Mouse (Mus musculus): ENCODE results near the gene Asic4. TPM values are rescaled to one million over a fixed set of nuclear protein-coding genes. Genes with fewer than 3 reads are reported as not detected.
A peak's percentile ranks its signal among the peaks of the same experiment; 100 is the strongest.

The Asic4 gene
- total RNA-seq (2014; rRNA removed) (180 and 188 TPM in 2 replicates), polyA plus RNA-seq (2015; fragmentation: Nextera tagmentation; extraction: Ambion mirVana) (54.8 and 60.0 TPM in 2 replicates)

DNA sequence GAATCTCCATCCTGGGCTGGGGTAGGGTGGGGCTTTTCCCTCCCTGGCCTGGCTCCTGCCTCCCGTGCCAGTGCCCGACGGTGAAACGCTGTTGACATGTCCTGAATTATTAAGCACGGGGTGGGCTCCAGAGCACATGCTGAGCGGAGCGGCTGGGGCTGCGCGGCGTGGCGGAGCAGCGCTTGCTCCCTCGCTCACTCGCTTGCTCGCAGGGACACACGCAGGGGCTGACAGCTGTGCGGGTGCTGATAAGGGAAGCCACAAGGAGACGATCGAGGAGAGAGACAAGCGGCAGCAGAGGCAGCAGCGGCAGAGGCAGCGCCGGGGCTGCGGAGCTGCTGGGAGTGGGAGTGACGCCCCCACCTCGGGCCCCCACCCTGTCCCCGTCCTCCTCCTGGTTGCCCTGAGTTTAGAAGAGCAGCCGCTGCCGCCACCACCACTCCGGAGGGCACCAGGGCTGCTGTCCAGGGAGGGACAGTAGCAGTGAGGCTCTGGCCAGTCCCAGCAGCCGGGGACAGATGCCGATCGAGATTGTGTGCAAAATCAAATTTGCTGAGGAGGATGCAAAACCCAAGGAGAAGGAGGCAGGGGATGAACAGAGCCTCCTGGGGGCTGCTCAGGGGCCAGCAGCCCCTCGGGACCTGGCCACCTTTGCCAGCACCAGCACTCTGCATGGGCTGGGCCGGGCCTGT, at the start of gene Asic4:
Gene Asic4, plus strand, starts transcription at position 123 of the 692 bp plus-strand sequence.
- no peaks in the 10 kb centered on the region for H3K36me3 ChIP-seq (ENCODE audit: insufficient read depth, low read length)
- no peaks in the 10 kb centered on the region for H3K9me3 ChIP-seq (ENCODE audit: low read length)
- ATAC-seq (ENCODE audit: low FRiP score) (0 out of 2 replicates have a peak, but pooled peaks have one; percentile 10), DNase-seq (ENCODE audit: low spot score) (no peak)
- no peak for TF ChIP-seq CTCF (IDR thresholded peaks at IDR 0.05)
- H3K4me2 ChIP-seq (ENCODE audit: low read depth, low read length, poor library complexity, severe bottlenecking): peak within 1 kb of the TSS; percentile 78
- peak within 1 kb of the TSS; percentile 71 for H3K27ac ChIP-seq (ENCODE audit: low read depth, low read length)
- WGBS: 2% methylated on average over 34 of the region's 35 CpGs
- peak within 1 kb of the TSS; percentile 41 for H3K4me3 ChIP-seq (ENCODE audit: low read depth, low read length)
- H3K4me1 ChIP-seq (ENCODE audit: insufficient read depth, low read length): peaks cover 20% of the 10 kb centered on the region
- peaks cover 13% of the 10 kb centered on the region for H3K27me3 ChIP-seq (ENCODE audit: insufficient read depth, low read length)
- peak within 1 kb of the TSS; percentile 55 for H3K9ac ChIP-seq (replicated peaks; ENCODE audit: low read length, poor library complexity, severe bottlenecking)

GRCm38 (mm10) chr1:75400493-75401115, 49.6 kb upstream of the Asic4 start:
- no peak for DNase-seq (ENCODE audit: low spot score)
- Histone ChIP-seq H3K4me1 (ENCODE audit: insufficient read depth, low read length) (0 out of 2 replicates have a peak, but pooled peaks cover 7% of the 10 kb centered on the region), H3K27me3 (ENCODE audit: insufficient read depth, low read length) (no peaks in the 10 kb centered on the region; the same call in 1 of the 2 replicates), H3K27ac (ENCODE audit: low read depth, low read length) (no peak overlapping the region; the same call in 1 of the 2 replicates), H3K9me3 (ENCODE audit: low read length) (no peaks in the 10 kb centered on the region), H3K4me3 (ENCODE audit: low read depth, low read length) (no peak overlapping the region), H3K36me3 (ENCODE audit: insufficient read depth, low read length) (peaks cover 43% of the 10 kb centered on the region), H3K4me2 (ENCODE audit: low read depth, low read length, poor library complexity, severe bottlenecking) (no peak overlapping the region), H3K9ac (replicated peaks; ENCODE audit: low read length, poor library complexity, severe bottlenecking) (no peak overlapping the region)
- WGBS: 47% methylated on average over 6 of the region's 6 CpGs
- TF ChIP-seq CTCF (IDR thresholded peaks at IDR 0.05): no peak
- ATAC-seq (ENCODE audit: low FRiP score): no peak

- Histone ChIP-seq H3K9ac (replicated peaks; ENCODE audit: low read length, poor library complexity, severe bottlenecking) (no peak overlapping the region), H3K4me2 (ENCODE audit: low read depth, low read length, poor library complexity, severe bottlenecking) (no peak overlapping the region), H3K27ac (ENCODE audit: low read depth, low read length) (no peak overlapping the region), H3K4me3 (ENCODE audit: low read depth, low read length) (no peak overlapping the region), H3K27me3 (ENCODE audit: insufficient read depth, low read length) (no peaks in the 10 kb centered on the region; the same call in 1 of the 2 replicates), H3K9me3 (ENCODE audit: low read length) (no peaks in the 10 kb centered on the region), H3K4me1 (ENCODE audit: insufficient read depth, low read length) (no peaks in the 10 kb centered on the region), H3K36me3 (ENCODE audit: insufficient read depth, low read length) (peaks cover 60% of the 10 kb centered on the region)
- TF ChIP-seq CTCF (IDR thresholded peaks at IDR 0.05): no peak
- DNase-seq (ENCODE audit: low spot score) (no peak), ATAC-seq (ENCODE audit: low FRiP score) (no peak)
- WGBS: 37% methylated on average over 3 of the region's 3 CpGs
Observed at GRCm38 (mm10) chr1:75405547-75405946, 44.7 kb upstream of the Asic4 start.

DNA sequence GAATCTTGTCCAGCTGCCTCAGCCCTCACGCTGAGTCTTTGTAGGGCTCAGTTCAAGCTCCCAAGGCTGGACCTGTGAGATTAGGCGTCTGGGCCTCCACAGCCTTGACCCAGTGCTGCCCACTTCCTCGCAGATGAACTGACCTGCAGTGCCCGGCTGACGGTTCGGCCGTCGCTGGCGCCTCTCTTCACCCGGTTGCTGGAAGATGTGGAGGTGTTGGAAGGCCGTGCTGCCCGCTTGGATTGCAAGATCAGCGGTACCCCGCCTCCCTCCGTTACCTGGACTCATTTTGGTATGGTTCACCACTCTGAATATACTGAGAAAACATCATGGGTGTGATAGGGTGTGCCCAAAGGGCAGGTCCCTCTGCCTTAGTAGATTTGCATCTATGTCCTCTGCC, 44.1 kb upstream of the Asic4 start:
- Histone ChIP-seq H3K27ac (ENCODE audit: low read depth, low read length) (no peak overlapping the region), H3K9me3 (ENCODE audit: low read length) (no peaks in the 10 kb centered on the region), H3K4me1 (ENCODE audit: insufficient read depth, low read length) (no peaks in the 10 kb centered on the region), H3K4me3 (ENCODE audit: low read depth, low read length) (no peak overlapping the region), H3K4me2 (ENCODE audit: low read depth, low read length, poor library complexity, severe bottlenecking) (no peak overlapping the region), H3K9ac (replicated peaks; ENCODE audit: low read length, poor library complexity, severe bottlenecking) (no peak overlapping the region), H3K36me3 (ENCODE audit: insufficient read depth, low read length) (peaks cover 61% of the 10 kb centered on the region), H3K27me3 (ENCODE audit: insufficient read depth, low read length) (no peaks in the 10 kb centered on the region; the same call in 1 of the 2 replicates)
- TF ChIP-seq CTCF (IDR thresholded peaks at IDR 0.05): no peak
- WGBS: 91% methylated on average over 15 of the region's 15 CpGs
- ATAC-seq (ENCODE audit: low FRiP score) (no peak), DNase-seq (ENCODE audit: low spot score) (no peak)

GRCm38 (mm10) chr1:75407056-75407455, 43.2 kb upstream of the Asic4 start:
- Histone ChIP-seq H3K9me3 (ENCODE audit: low read length) (no peaks in the 10 kb centered on the region), H3K4me3 (ENCODE audit: low read depth, low read length) (no peak overlapping the region), H3K27me3 (ENCODE audit: insufficient read depth, low read length) (no peaks in the 10 kb centered on the region; the same call in 1 of the 2 replicates), H3K9ac (replicated peaks; ENCODE audit: low read length, poor library complexity, severe bottlenecking) (no peak overlapping the region), H3K36me3 (ENCODE audit: insufficient read depth, low read length) (peaks cover 57% of the 10 kb centered on the region), H3K4me1 (ENCODE audit: insufficient read depth, low read length) (no peaks in the 10 kb centered on the region), H3K27ac (ENCODE audit: low read depth, low read length) (no peak overlapping the region), H3K4me2 (ENCODE audit: low read depth, low read length, poor library complexity, severe bottlenecking) (no peak overlapping the region)
- DNase-seq (ENCODE audit: low spot score) (no peak), ATAC-seq (ENCODE audit: low FRiP score) (no peak)
- TF ChIP-seq CTCF (IDR thresholded peaks at IDR 0.05): no peak
- WGBS: 91% methylated on average over 9 of the region's 9 CpGs

GRCm38 (mm10) chr1:75408210-75408609, 42.0 kb upstream of the Asic4 start:
- no peak for TF ChIP-seq CTCF (IDR thresholded peaks at IDR 0.05)
- H3K36me3 ChIP-seq (ENCODE audit: insufficient read depth, low read length): peaks cover 45% of the 10 kb centered on the region
- no peak overlapping the region for H3K4me3 ChIP-seq (ENCODE audit: low read depth, low read length)
- 91% methylated on average over 4 of the region's 4 CpGs for WGBS
- ATAC-seq (ENCODE audit: low FRiP score) (no peak), DNase-seq (ENCODE audit: low spot score) (no peak)
- H3K4me1 ChIP-seq (ENCODE audit: insufficient read depth, low read length): no peaks in the 10 kb centered on the region
- no peaks in the 10 kb centered on the region; the same call in 1 of the 2 replicates for H3K27me3 ChIP-seq (ENCODE audit: insufficient read depth, low read length)
- no peak overlapping the region for H3K27ac ChIP-seq (ENCODE audit: low read depth, low read length)
- H3K4me2 ChIP-seq (ENCODE audit: low read depth, low read length, poor library complexity, severe bottlenecking): no peak overlapping the region
- no peak overlapping the region for H3K9ac ChIP-seq (replicated peaks; ENCODE audit: low read length, poor library complexity, severe bottlenecking)
- no peaks in the 10 kb centered on the region for H3K9me3 ChIP-seq (ENCODE audit: low read length)

Measured in midbrain, postnatal 0 days (tissue).